Mouse (Mus musculus): Measurements from ENCODE around the gene Tgif2. TPM values are rescaled to one million over a fixed set of nuclear protein-coding genes. Genes with fewer than 3 reads are reported as not detected.
"Not testable (repeated sequence)": the region's sequence is repeated elsewhere in the genome, so short reads cannot be mapped to it uniquely, and the experiment has no call there.

The Tgif2 gene
- polyA plus RNA-seq, 1 experiment from 2014 or later: 16.0 TPM

- Histone ChIP-seq H3K9ac (ENCODE audit: low read depth, low read length) (no peak overlapping the region), H3K9me3 (ENCODE audit: control insufficient read depth, low read length) (no peaks in the 10 kb centered on the region), H3K36me3 (ENCODE audit: control insufficient read depth, insufficient read depth, low read length) (no peaks in the 10 kb centered on the region), H3K4me2 (ENCODE audit: low read length) (no peak overlapping the region), H3K4me3 (ENCODE audit: low read length) (no peak overlapping the region), H3K27ac (ENCODE audit: low read depth, low read length) (no peak overlapping the region), H3K27me3 (replicated peaks; ENCODE audit: control insufficient read depth, insufficient read depth, low read length) (no peaks in the 10 kb centered on the region), H3K4me1 (ENCODE audit: control insufficient read depth, insufficient read depth, low read depth, low read length) (peaks cover 6% of the 10 kb centered on the region)
- WGBS: 84% methylated on average over 15 of the region's 15 CpGs
- ATAC-seq: no peak
Observed at GRCm38 (mm10) chr2:156894496-156895265, 54.9 kb downstream of the Tgif2 start.

DNA sequence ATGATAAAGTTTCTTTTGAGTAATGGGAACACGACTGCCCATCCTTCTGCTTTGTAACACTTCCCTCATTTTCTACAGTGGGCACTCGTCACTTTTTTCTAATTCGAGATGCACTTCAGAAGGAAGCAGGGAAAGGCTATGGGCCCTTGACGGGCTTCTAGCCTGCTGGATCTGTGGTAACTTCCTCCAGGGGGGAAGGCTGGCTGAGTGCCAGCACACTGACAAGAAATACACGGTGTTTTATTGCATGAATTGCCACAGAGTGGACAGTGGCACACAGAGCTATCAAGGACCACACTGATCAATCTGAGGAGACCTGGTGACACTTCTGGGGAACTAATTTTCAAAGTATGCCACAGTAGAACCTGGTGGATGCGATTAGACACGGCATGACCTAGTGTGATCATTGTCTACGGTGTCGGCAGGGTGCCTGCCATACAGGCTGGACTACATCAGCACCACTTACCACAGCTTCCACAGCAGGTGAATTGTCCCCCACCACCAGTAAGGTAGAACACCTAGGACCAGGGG is 56.6 kb downstream of the Tgif2 start:
- H3K27me3 ChIP-seq (replicated peaks; ENCODE audit: control insufficient read depth, insufficient read depth, low read length): no peaks in the 10 kb centered on the region
- H3K9ac ChIP-seq (ENCODE audit: low read depth, low read length): no peak overlapping the region
- no peak overlapping the region for H3K27ac ChIP-seq (ENCODE audit: low read depth, low read length)
- H3K4me3 ChIP-seq (ENCODE audit: low read length): no peak overlapping the region
- H3K4me1 ChIP-seq (ENCODE audit: control insufficient read depth, insufficient read depth, low read depth, low read length): peaks cover 6% of the 10 kb centered on the region
- H3K36me3 ChIP-seq (ENCODE audit: control insufficient read depth, insufficient read depth, low read length): no peaks in the 10 kb centered on the region
- 77% methylated on average over 9 of the region's 9 CpGs for WGBS
- no peak overlapping the region for H3K4me2 ChIP-seq (ENCODE audit: low read length)
- no peak for ATAC-seq
- no peaks in the 10 kb centered on the region for H3K9me3 ChIP-seq (ENCODE audit: control insufficient read depth, low read length)

GRCm38 (mm10) chr2:156897034-156897433 is 57.2 kb downstream of the Tgif2 start:
- Histone ChIP-seq H3K9me3 (ENCODE audit: control insufficient read depth, low read length) (no peaks in the 10 kb centered on the region), H3K4me1 (ENCODE audit: control insufficient read depth, insufficient read depth, low read depth, low read length) (peaks cover 5% of the 10 kb centered on the region), H3K4me3 (ENCODE audit: low read length) (no peak overlapping the region), H3K27ac (ENCODE audit: low read depth, low read length) (no peak overlapping the region), H3K4me2 (ENCODE audit: low read length) (no peak overlapping the region), H3K9ac (ENCODE audit: low read depth, low read length) (no peak overlapping the region), H3K27me3 (replicated peaks; ENCODE audit: control insufficient read depth, insufficient read depth, low read length) (no peaks in the 10 kb centered on the region), H3K36me3 (ENCODE audit: control insufficient read depth, insufficient read depth, low read length) (no peaks in the 10 kb centered on the region)
- WGBS: 83% methylated on average over 9 of the region's 9 CpGs
- ATAC-seq: no peak

GRCm38 (mm10) chr2:156898374-156898773 is 58.6 kb downstream of the Tgif2 start:
- Histone ChIP-seq H3K27ac (ENCODE audit: low read depth, low read length) (peak overlapping the region; percentile 39; the same call in 1 of the 2 replicates), H3K4me1 (ENCODE audit: control insufficient read depth, insufficient read depth, low read depth, low read length) (no peaks in the 10 kb centered on the region), H3K36me3 (ENCODE audit: control insufficient read depth, insufficient read depth, low read length) (no peaks in the 10 kb centered on the region), H3K9ac (ENCODE audit: low read depth, low read length) (no peak overlapping the region), H3K27me3 (replicated peaks; ENCODE audit: control insufficient read depth, insufficient read depth, low read length) (no peaks in the 10 kb centered on the region), H3K4me3 (ENCODE audit: low read length) (no peak overlapping the region), H3K4me2 (ENCODE audit: low read length) (no peak overlapping the region), H3K9me3 (ENCODE audit: control insufficient read depth, low read length) (no peaks in the 10 kb centered on the region)
- ATAC-seq: no peak
- 53% methylated on average over 4 of the region's 4 CpGs for WGBS

DNA sequence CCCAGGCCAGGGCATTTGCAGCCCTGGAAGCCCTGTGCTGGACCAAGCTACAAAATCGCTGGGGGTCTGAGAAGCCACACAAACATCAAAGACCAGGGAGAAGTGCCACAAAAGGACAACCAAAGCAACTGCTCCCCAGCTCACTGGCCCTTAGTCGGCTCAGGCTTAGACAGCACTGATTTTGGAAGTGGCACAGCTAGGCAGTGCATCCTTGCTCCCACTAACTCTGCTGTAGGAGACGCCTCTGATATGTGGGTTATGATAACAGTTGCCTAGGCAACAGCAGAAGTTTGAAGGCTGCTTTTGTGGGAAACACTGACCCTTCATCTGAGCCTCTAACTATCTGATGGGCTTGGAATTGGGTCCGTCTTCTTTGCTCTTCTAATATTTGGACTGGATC is 59.4 kb downstream of the Tgif2 start:
- 69% methylated on average over 4 of the region's 4 CpGs for WGBS
- Histone ChIP-seq H3K4me2 (ENCODE audit: low read length) (no peak overlapping the region), H3K4me3 (ENCODE audit: low read length) (no peak overlapping the region), H3K9me3 (ENCODE audit: control insufficient read depth, low read length) (no peaks in the 10 kb centered on the region), H3K27me3 (replicated peaks; ENCODE audit: control insufficient read depth, insufficient read depth, low read length) (no peaks in the 10 kb centered on the region), H3K27ac (ENCODE audit: low read depth, low read length) (no peak overlapping the region), H3K4me1 (ENCODE audit: control insufficient read depth, insufficient read depth, low read depth, low read length) (no peaks in the 10 kb centered on the region), H3K9ac (ENCODE audit: low read depth, low read length) (no peak overlapping the region), H3K36me3 (ENCODE audit: control insufficient read depth, insufficient read depth, low read length) (no peaks in the 10 kb centered on the region)
- no peak for ATAC-seq

GRCm38 (mm10) chr2:156901344-156901743 is 61.5 kb downstream of the Tgif2 start:
- Histone ChIP-seq H3K4me2 (ENCODE audit: low read length) (no peak overlapping the region), H3K9me3 (ENCODE audit: control insufficient read depth, low read length) (no peaks in the 10 kb centered on the region), H3K4me1 (ENCODE audit: control insufficient read depth, insufficient read depth, low read depth, low read length) (no peaks in the 10 kb centered on the region), H3K36me3 (ENCODE audit: control insufficient read depth, insufficient read depth, low read length) (no peaks in the 10 kb centered on the region), H3K4me3 (ENCODE audit: low read length) (no peak overlapping the region), H3K27me3 (replicated peaks; ENCODE audit: control insufficient read depth, insufficient read depth, low read length) (no peaks in the 10 kb centered on the region), H3K9ac (ENCODE audit: low read depth, low read length) (no peak overlapping the region), H3K27ac (ENCODE audit: low read depth, low read length) (no peak overlapping the region)
- WGBS: 80% methylated on average over 2 of the region's 2 CpGs
- ATAC-seq: no peak

DNA sequence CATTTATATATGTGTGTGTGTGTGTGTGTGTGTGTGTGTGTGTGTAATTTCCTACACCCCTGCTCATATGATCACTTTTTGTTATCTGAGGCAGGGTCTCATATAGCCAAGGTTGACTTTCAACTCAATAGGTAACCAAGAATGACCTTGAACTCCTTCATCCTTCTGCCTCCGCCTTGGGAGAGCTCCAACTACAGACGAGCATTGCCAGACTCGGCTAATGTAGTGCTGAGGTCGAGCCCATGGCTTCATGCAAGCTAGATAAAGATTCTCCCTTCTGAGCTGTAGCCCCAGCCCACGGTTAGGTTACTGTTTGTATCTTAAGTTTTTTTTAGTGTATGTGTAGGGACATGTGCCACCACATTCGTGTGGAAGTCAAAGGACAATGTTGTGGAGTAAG is 62.1 kb downstream of the Tgif2 start:
- no peaks in the 10 kb centered on the region for H3K27me3 ChIP-seq (replicated peaks; ENCODE audit: control insufficient read depth, insufficient read depth, low read length)
- ATAC-seq: no peak
- H3K9ac ChIP-seq (ENCODE audit: low read depth, low read length): no peak overlapping the region
- H3K4me1 ChIP-seq (ENCODE audit: control insufficient read depth, insufficient read depth, low read depth, low read length): no peaks in the 10 kb centered on the region
- no peak overlapping the region for H3K4me2 ChIP-seq (ENCODE audit: low read length)
- no peak overlapping the region for H3K4me3 ChIP-seq (ENCODE audit: low read length)
- no peaks in the 10 kb centered on the region for H3K9me3 ChIP-seq (ENCODE audit: control insufficient read depth, low read length)
- 82% methylated on average over 6 of the region's 6 CpGs for WGBS
- no peak overlapping the region for H3K27ac ChIP-seq (ENCODE audit: low read depth, low read length)
- H3K36me3 ChIP-seq (ENCODE audit: control insufficient read depth, insufficient read depth, low read length): no peaks in the 10 kb centered on the region

- H3K9me3 ChIP-seq (ENCODE audit: control insufficient read depth, low read length); H3K4me2 ChIP-seq (ENCODE audit: low read length); H3K27ac ChIP-seq (ENCODE audit: low read depth, low read length); H3K36me3 ChIP-seq (ENCODE audit: control insufficient read depth, insufficient read depth, low read length); H3K4me1 ChIP-seq (ENCODE audit: control insufficient read depth, insufficient read depth, low read depth, low read length); H3K4me3 ChIP-seq (ENCODE audit: low read length); H3K9ac ChIP-seq (ENCODE audit: low read depth, low read length); H3K27me3 ChIP-seq (replicated peaks; ENCODE audit: control insufficient read depth, insufficient read depth, low read length); ATAC-seq: not testable (repeated sequence)
- 68% methylated on average over 4 of the region's 4 CpGs for WGBS
Observed at GRCm38 (mm10) chr2:156902411-156902810, 62.6 kb downstream of the Tgif2 start.

GRCm38 (mm10) chr2:156903367-156903766 is 63.6 kb downstream of the Tgif2 start:
- no peaks in the 10 kb centered on the region for H3K4me1 ChIP-seq (ENCODE audit: control insufficient read depth, insufficient read depth, low read depth, low read length)
- no peaks in the 10 kb centered on the region for H3K36me3 ChIP-seq (ENCODE audit: control insufficient read depth, insufficient read depth, low read length)
- no peaks in the 10 kb centered on the region for H3K9me3 ChIP-seq (ENCODE audit: control insufficient read depth, low read length)
- H3K27me3 ChIP-seq (replicated peaks; ENCODE audit: control insufficient read depth, insufficient read depth, low read length): no peaks in the 10 kb centered on the region
- H3K9ac ChIP-seq (ENCODE audit: low read depth, low read length): no peak overlapping the region
- ATAC-seq: no peak
- no peak overlapping the region for H3K4me3 ChIP-seq (ENCODE audit: low read length)
- H3K27ac ChIP-seq (ENCODE audit: low read depth, low read length): no peak overlapping the region
- no peak overlapping the region for H3K4me2 ChIP-seq (ENCODE audit: low read length)
- 21% methylated on average over 2 of the region's 2 CpGs for WGBS

All from hindbrain, embryonic 16.5 days (tissue).